Mouse (Mus musculus) naive thymus-derived CD4-positive, alpha-beta T cell, adult 5 months (primary cell): ENCODE data around the gene Lins1. TPM values are rescaled to one million over a fixed set of nuclear protein-coding genes. Genes with fewer than 3 reads are reported as not detected.

Source experiments
- polyA plus RNA-seq: library from polyadenylated mRNA; unstranded; fragments of 100-300 nt; shearing (Covaris generic); gene quantifications from one replicate; pipeline ENCODE4 v1.2.1, GENCODE M21; 2017

Gene Lins1
- 11.4 TPM for polyA plus RNA-seq

DNA sequence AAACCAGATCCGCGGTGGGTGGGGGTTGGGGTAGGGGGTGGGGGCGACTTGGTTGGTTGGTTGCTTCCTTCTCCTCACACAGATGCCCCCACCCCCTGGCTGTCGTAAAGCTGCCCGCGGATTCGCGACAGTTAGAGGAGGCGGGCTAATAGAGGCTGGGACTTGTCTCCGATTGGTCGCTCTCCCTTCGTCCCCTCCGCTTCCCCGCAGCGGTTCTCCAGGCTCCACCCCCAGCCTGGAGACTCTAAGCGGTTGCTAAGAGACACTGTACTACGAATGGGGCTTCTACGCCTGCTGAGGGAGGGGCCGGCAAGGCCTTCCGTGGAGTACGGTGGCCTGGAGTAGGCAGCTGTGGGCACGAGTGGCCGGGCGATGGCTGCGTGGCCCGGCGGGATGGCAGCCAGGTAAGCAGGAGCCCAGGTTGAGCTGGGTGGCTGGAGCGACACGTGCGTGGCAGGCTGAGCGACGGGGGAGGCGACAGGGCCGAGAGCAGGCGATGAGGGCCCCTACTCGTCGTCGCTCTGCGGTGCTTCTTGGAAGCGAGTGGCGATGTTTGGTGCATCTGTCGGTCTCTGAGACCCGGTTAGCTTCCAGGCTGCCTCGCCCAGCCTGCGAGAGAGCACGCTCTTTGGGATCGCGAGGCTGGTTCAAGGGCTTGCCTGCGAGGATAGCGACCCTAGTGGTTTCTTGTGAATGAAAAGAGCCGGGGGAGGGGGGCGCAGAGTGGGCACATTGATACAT, at the start of gene Lins1:
Gene Lins1, plus strand, starts transcription at position 270 of the 741 bp plus-strand sequence.

DNA sequence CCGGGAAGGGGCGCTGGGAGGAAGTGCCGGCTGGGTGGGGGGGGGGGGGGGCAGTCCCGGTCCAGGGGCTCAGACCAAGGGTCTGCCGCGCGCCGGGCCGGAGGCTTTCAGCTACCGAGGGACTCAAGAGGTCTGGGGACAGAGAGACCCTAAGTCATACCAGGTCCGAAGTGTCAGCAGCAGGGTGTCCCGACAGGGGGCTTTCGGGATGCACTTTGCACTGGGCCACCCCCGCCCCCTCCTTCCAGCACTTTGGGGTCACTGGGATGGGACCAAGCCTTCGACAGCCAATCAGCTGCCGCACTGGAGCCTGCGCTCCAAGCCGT, 432 bp upstream of the Lins1 start, which contains the start of gene Asb7:
Gene Asb7, minus strand, starts transcription at position 303 of the 326 bp plus-strand sequence.

GRCm38 (mm10) chr7:66743377-66743781, 53.7 kb downstream of the Lins1 start, which contains the start of gene Cers3:
Gene Cers3 (plus strand): TSS chr7:66743504.

Other genes starting within 250 kb of the Lins1 start
- 4.6 TPM for gene Asb7, start 293 bp upstream of the Lins1 start, polyA plus RNA-seq
- not detected for gene Cers3, start 53.6 kb downstream of the Lins1 start, polyA plus RNA-seq
- 1.4 TPM for gene Adamts17, start 149.8 kb downstream of the Lins1 start, polyA plus RNA-seq